Mouse (Mus musculus): ENCODE results near the gene Acads. TPM values are rescaled to one million over a fixed set of nuclear protein-coding genes. Genes with fewer than 3 reads are reported as not detected.
"Not testable (repeated sequence)": the region's sequence is repeated elsewhere in the genome, so short reads cannot be mapped to it uniquely, and the experiment has no call there.

Acads gene
- total RNA-seq, 2 experiments from 2014 or later = 24.8 to 39.6 TPM

DNA sequence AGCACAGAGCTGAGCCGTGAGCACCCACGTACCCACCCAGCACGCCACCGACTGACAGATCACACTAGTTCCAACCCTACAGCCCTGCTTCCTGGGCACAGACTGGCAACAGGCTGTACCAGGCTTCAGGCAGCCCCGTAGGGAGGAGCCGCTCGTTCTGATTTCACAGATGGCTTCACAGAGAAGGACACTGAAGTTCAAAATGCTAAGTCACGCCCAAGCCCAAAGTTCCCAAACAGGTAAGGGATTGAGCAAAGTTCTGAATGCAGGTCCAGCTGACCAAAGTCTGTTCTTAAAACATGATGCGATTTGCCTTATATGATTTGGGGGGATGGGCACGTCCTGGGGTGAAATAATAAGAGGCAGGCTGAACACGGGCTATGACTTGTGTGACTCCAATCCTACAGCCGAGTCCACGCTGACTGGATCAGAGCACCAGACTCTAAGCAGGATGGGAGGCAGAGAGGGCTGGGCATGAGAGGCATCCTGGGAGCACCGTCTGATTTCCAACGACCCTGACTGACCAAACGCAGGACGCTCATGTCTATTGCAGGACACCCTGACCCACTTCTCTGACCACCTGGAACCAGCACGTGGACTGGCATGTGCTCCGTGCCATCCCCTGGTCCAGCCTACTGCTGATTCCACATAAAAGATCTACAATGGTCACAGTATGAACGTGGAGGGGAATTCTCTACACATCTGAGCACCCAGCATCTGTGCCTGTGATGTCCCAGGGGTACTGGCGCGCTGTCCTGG, 8.5 kb upstream of the Acads start:
- ATAC-seq (replicated peaks; ENCODE audit: low FRiP score, low TSS enrichment, poor library complexity, severe bottlenecking) = no peak

DNA sequence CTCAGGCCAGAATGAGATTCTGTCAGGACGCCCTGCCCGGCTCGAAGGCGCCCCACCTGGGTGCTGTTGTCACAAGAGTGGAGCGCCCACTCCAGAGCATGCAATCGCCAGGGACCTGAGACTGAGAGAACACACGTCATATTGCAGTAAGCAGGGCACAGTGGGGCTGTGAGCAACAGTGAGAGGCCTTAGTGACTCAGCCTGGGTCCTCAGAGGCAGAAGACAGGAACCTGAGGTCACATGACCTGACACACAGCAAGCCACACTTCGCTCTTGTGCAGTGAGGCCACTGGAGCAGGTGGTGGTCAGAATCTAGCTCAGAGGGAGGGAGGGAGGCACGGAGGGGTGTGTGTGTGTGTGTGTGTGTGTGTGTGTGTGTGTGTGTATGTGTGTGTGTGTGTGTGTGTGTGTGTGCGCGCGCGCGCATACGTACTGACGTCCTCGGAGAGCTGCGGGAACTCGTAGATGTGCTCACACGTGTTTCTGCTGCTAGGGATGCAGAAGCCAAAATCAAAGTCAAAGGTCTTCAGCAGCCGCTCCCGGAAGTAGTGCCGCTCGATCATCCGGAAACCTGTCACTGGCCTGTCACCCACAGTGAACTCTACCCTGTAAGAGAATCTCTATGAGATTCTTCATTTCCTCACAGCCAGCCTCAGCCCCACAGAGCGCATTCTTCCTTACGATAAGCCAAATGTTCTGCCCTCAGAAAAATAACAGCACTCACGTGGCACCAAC, 7.6 kb upstream of the Acads start:
- ATAC-seq (replicated peaks; ENCODE audit: low FRiP score, low TSS enrichment, poor library complexity, severe bottlenecking) = no peak

DNA sequence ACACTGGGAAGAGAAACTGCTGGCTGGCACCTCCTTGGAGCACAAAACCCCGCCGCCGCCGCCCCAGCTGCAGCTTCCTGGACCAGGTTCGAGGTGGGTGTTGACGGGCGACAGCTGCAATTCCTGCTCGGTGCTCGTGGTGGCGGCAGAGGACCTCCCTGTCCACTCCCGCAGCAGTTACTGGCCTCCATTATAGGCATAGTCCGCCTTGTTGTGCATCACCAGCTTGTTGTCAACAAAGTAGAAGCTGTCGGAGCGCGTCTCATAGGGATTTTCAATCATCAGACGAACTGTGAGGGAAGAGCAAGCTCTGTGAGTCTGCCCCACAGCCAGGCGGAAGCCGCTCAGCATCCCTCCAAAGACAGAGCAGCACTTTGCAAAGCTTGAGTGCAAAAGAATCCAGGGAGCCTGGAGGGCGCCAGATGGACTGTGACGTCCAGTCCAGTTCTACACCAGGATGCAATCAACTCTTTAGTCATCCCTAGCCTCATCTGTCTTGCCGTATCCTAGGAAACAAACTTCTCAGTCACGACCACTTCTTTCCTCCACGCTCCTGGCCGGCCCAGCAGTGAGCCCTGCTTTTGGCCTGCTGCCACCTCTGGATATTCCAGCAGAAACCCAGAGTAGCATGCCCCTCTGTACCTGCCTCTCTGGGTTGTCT, 6.2 kb upstream of the Acads start:
- peak; percentile 95 for ATAC-seq (replicated peaks; ENCODE audit: low FRiP score, low TSS enrichment, poor library complexity, severe bottlenecking)

DNA sequence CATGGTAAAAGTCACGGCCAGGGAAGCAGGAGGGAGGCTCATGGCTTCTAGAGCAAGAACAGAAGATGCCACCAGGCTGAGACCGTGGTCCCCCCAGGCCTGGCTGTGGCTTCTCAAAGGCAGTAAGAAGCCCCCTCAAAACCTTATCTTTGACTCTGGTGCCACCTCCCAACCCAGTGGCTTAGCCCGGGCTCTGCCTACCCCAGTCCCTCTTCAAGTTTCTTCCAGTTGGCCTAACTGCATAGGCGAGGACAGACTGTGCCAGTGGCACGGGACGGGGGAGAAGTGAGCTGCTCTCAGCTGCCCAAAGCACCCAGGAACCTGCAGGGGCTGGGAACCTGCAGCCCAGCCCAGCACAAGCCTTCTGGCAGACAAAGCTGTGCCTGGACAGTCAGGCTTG, 5.5 kb upstream of the Acads start:
- no peak for ATAC-seq (replicated peaks; ENCODE audit: low FRiP score, low TSS enrichment, poor library complexity, severe bottlenecking)

DNA sequence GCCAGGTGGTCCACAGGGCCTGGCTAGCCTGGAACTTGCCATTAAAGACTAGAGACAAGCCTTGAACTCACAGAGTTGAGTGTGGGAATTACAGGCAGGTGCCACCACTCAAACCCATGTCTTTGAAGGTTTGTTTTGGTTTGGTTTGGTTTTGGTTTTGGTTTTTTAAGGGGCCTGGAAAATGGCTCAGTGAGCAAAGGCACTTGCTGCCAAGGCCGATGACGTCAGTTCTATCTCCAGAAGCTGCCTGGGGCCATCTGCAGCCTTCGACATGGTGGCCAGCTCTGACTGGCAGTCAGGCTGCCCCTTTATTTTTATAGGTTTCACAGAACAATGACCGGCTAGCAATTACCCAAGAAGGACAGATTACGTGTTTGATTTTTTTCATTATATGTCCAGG, 1.8 kb upstream of the Acads start:
- no peak for ATAC-seq (replicated peaks; ENCODE audit: low FRiP score, low TSS enrichment, poor library complexity, severe bottlenecking)

DNA sequence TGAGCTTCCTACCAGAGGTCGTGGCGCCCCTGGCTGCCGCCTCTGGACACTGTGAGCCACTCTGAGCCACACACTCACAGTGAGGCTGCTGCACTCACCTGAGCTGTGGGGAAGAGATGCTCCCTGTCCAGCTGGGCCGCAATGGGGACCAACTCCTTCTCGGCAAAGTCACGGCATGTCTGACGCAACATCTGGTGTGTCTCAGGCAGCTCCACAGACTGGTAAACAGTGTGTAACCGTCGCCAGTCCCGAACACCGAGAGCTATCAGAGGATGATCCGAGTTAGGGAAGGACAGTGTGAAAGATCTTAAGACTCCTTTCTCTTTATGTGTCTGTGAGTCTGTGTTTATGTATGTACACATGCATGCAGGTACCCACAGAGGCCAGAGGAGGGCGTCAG, 1.7 kb downstream of the Acads start:
- no peak for ATAC-seq (replicated peaks; ENCODE audit: low FRiP score, low TSS enrichment, poor library complexity, severe bottlenecking)

- ATAC-seq (replicated peaks; ENCODE audit: low FRiP score, low TSS enrichment, poor library complexity, severe bottlenecking) = no peak
Measured at GRCm38 (mm10) chr5:115116426-115116825, 2.7 kb downstream of the Acads start.

- no peak for ATAC-seq (replicated peaks; ENCODE audit: low FRiP score, low TSS enrichment, poor library complexity, severe bottlenecking)
Measured at GRCm38 (mm10) chr5:115114501-115114900, 4.6 kb downstream of the Acads start.

DNA sequence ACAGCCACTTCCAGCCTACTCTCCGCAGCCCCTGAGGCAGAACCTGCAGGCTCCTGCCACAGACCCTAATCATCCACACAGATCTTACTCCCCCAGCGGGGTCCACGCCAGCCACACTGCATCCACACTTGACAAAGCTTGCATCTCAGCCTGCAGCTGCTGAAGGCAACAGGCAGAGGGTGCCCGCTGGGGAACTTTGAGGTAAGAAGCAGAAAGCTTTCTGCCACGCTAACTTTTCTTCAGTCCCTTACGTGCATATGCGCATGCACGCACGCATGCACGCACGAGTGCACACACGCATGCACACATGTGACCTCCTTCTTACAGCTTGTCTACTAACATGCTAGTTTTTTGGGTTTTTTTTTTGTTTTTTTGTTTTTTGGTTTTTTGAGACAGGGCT, 5.9 kb downstream of the Acads start:
- ATAC-seq (replicated peaks; ENCODE audit: low FRiP score, low TSS enrichment, poor library complexity, severe bottlenecking) = no peak

DNA sequence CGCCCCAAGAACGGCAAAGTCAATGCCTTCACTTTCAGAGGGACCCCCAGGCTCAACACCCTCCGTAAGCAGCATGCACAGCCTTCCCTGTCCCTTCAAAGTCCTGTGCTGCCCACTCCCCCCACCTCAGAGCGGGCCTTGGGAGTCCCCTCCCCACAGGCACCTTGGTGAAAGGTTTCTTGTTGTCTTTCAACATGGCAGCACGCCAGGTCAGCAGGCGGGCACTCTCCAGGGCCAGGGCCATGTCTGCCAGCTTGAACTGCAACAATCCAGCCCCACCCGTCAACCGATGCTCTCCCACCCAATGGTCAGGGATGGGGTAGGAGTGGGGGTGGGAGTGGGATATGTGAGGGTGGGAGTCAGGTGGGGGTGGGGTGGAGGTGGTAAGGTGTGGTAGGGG, 8.0 kb downstream of the Acads start:
- ATAC-seq (replicated peaks; ENCODE audit: low FRiP score, low TSS enrichment, poor library complexity, severe bottlenecking) = no peak

GRCm38 (mm10) chr5:115103253-115103652, 15.9 kb downstream of the Acads start:
- ATAC-seq (replicated peaks; ENCODE audit: low FRiP score, low TSS enrichment, poor library complexity, severe bottlenecking) = not testable (repeated sequence)

DNA sequence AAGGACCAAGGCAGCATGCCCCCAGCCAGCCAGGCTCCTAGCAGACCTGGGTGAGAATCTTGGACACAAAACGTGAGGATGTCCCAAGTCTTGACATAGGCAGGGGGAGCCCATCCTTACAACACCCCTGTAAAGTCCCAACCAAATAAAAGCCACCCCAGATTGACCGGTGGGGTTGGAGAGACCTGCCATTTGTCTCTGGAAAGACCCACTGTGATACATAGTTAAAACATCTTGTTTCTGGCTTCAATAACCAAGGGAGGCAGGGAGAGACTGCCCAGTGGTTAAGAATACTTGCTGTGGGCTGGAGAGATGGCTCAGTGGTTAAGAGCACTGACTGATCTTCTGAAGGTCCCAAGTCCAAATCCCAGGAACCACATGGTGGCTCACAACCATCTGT, 16.9 kb downstream of the Acads start:
- ATAC-seq (replicated peaks; ENCODE audit: low FRiP score, low TSS enrichment, poor library complexity, severe bottlenecking) = no peak

DNA sequence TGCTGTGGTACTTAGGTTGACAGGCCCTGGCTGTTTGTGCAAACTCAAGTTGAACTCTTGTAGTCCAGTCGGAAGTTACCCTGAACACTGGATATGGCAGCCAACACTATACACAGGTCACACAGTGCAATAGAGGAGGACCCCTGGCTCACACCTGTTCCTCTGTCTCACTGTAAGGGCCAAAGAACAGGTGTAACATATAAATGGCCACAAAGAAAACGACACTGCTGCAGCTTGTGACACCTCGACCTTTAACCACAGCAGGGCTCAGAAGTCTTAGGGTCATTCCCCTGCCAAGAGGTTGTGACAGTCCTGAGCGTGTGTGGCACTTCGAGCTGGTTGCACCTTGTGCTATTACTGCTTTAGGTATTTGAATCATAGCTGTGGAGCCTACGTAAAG, 18.7 kb downstream of the Acads start:
- ATAC-seq (replicated peaks; ENCODE audit: low FRiP score, low TSS enrichment, poor library complexity, severe bottlenecking) = no peak

DNA sequence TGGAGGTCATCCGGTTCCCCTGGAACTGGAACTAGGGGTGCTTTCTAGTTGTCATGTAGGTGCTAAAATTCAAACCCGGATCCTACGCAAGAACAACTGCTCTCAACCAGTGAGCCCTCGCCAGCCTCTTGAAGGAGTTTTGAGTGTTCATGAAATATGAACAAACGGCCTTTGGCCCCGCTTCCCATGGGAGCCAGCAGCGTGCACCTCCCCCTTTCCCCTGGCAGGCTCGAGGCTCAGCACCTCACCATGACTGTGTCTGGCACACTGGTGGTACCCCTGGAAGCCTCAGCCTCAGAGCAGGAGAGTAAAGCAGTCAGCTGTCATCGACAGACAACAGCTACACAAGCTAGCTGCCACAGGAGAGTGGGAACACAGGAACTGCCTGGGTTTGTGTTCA, 19.2 kb downstream of the Acads start:
- no peak for ATAC-seq (replicated peaks; ENCODE audit: low FRiP score, low TSS enrichment, poor library complexity, severe bottlenecking)

GRCm38 (mm10) chr5:115099530-115099929, 19.6 kb downstream of the Acads start:
- ATAC-seq (replicated peaks; ENCODE audit: low FRiP score, low TSS enrichment, poor library complexity, severe bottlenecking) = no peak

DNA sequence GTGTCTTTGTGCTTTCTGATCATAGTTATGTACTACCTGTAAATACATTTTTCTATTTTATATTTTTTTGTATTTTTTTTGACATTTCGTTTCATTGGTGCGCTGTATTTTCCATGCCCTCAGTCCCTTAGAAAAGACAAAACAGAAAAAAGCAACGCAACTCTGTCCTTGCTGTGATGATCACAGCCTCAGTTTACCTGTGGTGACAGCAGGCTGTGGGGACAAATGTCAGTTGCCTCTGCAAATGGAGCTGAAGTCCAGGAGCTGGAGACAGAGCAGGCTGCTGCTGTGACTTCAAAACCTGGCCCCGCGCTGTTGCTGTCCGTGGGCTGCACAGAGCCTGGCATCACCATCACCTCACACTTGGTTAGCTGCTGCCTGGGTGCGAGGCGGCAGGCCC, 21.0 kb downstream of the Acads start, which contains the start of gene Gm10401:
TSS of gene Gm10401 (minus strand) at position 101 of the 400 bp plus-strand sequence.
- no peak for ATAC-seq (replicated peaks; ENCODE audit: low FRiP score, low TSS enrichment, poor library complexity, severe bottlenecking)

DNA sequence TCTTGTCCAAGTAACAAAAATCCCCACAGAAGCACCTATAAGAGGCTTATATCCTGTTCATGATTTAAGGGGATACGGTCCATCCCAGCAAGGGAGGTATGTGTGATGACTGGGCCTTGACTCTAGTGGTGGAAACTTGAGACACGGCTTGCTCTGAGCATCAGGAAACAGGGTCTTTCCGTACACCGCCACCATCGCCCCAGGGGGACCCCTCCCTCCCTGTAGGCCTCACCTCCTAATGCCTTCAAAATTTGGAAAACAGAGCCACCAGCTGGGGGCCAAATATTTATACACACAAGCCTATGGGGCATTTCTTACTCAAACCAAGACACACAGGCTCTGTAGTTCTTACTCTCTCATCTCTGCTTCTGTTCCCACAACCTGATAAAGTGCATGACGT, 27.4 kb downstream of the Acads start:
- ATAC-seq (replicated peaks; ENCODE audit: low FRiP score, low TSS enrichment, poor library complexity, severe bottlenecking) = no peak

DNA sequence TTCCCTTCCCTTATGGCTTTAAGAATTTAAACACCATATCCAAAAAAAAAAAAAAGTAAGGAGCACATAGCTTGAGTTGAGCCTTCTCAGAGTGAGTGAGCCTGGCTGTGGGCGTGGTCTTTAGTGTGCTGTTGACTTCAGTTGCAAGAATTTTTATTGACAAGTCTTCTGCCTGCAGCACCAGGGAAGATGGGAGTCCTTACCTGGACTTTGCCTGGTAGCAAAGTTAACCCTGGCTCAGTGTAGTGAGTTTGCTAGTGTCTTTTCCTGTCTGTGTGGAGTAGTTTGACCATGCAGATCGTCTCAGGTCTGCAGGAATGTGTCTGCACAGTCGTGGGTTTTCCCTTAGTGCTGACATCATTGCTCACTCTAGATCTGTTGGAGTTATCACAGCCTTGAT, 28.1 kb downstream of the Acads start:
- ATAC-seq (replicated peaks; ENCODE audit: low FRiP score, low TSS enrichment, poor library complexity, severe bottlenecking) = no peak

- 0 out of 2 replicates have a peak, but pooled peaks have one; percentile 26 for ATAC-seq (replicated peaks; ENCODE audit: low FRiP score, low TSS enrichment, poor library complexity, severe bottlenecking)
Measured at GRCm38 (mm10) chr5:115089592-115090268, 29.4 kb downstream of the Acads start.

- ATAC-seq (replicated peaks; ENCODE audit: low FRiP score, low TSS enrichment, poor library complexity, severe bottlenecking) = no peak
Measured at GRCm38 (mm10) chr5:115085675-115086074, 33.5 kb downstream of the Acads start.
